Mouse (Mus musculus) bone marrow macrophage, adult 2 months (primary cell): ENCODE measurements around the gene Tmem60.

Experiments
- CTCF ChIP-seq: IDR thresholded peaks from 2 replicates; pipeline ENCODE4 v1.5.1; 2012; ENCODE audit warnings: low read depth, mild to moderate bottlenecking, low read length, moderate library complexity
- POLR2A ChIP-seq: IDR thresholded peaks from 2 replicates; pipeline ENCODE4 v1.6.1; 2012; ENCODE audit warnings: mild to moderate bottlenecking, low read depth, low read length, borderline replicate concordance

DNA sequence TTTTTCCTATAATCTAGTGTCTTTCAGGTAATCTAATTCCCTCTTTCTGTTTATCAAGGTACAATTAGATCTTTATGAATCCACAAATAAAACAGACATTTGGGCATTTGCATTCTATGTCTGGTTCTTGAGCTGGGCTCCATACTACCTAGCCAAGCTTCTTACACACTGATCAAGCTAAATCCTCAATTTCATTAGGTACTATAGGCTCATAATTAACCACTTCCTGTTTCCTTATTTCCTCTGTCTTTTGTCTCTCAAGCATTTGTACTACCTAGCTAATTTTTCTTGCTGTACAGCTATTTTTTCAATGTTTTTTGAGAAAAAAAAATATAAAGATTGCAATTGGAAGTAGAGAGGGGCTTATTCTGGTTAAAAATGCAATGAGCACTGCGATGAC lies 44.9 kb upstream of the Tmem60 start:
- TF ChIP-seq CTCF (no peak), POLR2A (no peak)
